Comparison of ENCODE assay signal across 11 mouse cellular contexts in genomic region chr11:76392532-76392931, GRCm38 (mm10).
"Had no signal": no experiment of that assay in that cellular context is flagged by ENCODE, and none has a peak within 500 bp of the region (broad histone marks: within the 10 kb centered on the region; RNA-seq: fewer than 3 reads in every experiment).

No protein-coding gene starts in this region.

- H3K9me3 ChIP-seq: limb, embryonic 13.5 days; midbrain, embryonic 13.5 days; neural tube, embryonic 15.5 days had no signal

- ATAC-seq: midbrain, embryonic 13.5 days had no signal

- H3K4me2 ChIP-seq: limb, embryonic 13.5 days; midbrain, embryonic 13.5 days; neural tube, embryonic 15.5 days had no signal

- H3K36me3 ChIP-seq: neural tube, embryonic 15.5 days had no signal

- H3K27me3 ChIP-seq: limb, embryonic 13.5 days; midbrain, embryonic 13.5 days; neural tube, embryonic 15.5 days had no signal

- DNase-seq: kidney, postnatal 14 days; layer of hippocampus, postnatal 36 days; left cerebral cortex, postnatal 4 days; lung, adult 18-20 months; thymus, adult 18-20 months; thymus, postnatal 14 days had no signal

- H3K27ac ChIP-seq: limb, embryonic 13.5 days; liver, embryonic 14.5 days; midbrain, embryonic 13.5 days; neural tube, embryonic 15.5 days had no signal

- H3K4me3 ChIP-seq: limb, embryonic 13.5 days; midbrain, embryonic 13.5 days; myocyte; neural tube, embryonic 15.5 days had no signal

- H3K9ac ChIP-seq: limb, embryonic 13.5 days; liver, embryonic 14.5 days; midbrain, embryonic 13.5 days; neural tube, embryonic 15.5 days had no signal
